Mouse (Mus musculus): Measurements from ENCODE around the gene Rad51d. TPM values are rescaled to one million over a fixed set of nuclear protein-coding genes. Genes with fewer than 3 reads are reported as not detected.

The Rad51d gene
- total RNA-seq, 1 experiment from 2014 or later: 15.0 TPM

Other genes with a start within 250 kb of the Rad51d start
- 0.59 and 0.64 TPM in 2 replicates for gene Cct6b, start 126.3 kb downstream of the Rad51d start, total RNA-seq (2021)
- 20.1 and 21.7 TPM in 2 replicates for gene Zfp830, start 126.3 kb downstream of the Rad51d start, total RNA-seq (2021)
- 22.0 and 22.5 TPM in 2 replicates for gene Lig3, start 109.5 kb downstream of the Rad51d start, total RNA-seq (2021)
- gene Rffl, start 19.4 kb downstream of the Rad51d start, total RNA-seq (2021): 7.8 and 11.8 TPM in 2 replicates
- gene Fndc8, start 1.5 kb upstream of the Rad51d start, total RNA-seq (2021): 0.15 and 0.23 TPM in 2 replicates
- 17.7 and 26.5 TPM in 2 replicates for gene Nle1, start 17.8 kb upstream of the Rad51d start, total RNA-seq (2021)
- 18.7 and 24.2 TPM in 2 replicates for gene Unc45b, start 19.9 kb upstream of the Rad51d start, total RNA-seq (2021)
- 56.2 and 66.5 TPM in 2 replicates for gene Slfn5, start 60.7 kb upstream of the Rad51d start, total RNA-seq (2021)
- gene Slfn9, start 101.2 kb upstream of the Rad51d start, total RNA-seq (2021): 10.8 and 10.9 TPM in 2 replicates
- gene Slfn8, start 130.2 kb upstream of the Rad51d start, total RNA-seq (2021): 0.93 and 2.1 TPM in 2 replicates
- gene Slfn2, start 174.5 kb upstream of the Rad51d start, total RNA-seq (2021): 4.1 and 15.8 TPM in 2 replicates
- 0.48 and 5.3 TPM in 2 replicates for gene Slfn1, start 226.2 kb upstream of the Rad51d start, total RNA-seq (2021)